Mouse (Mus musculus) heart, embryonic 10.5 days (tissue): ENCODE measurements around the gene Gm20219. TPM values are rescaled to one million over a fixed set of nuclear protein-coding genes. Genes with fewer than 3 reads are reported as not detected.
"Not testable (repeated sequence)": the region's sequence is repeated elsewhere in the genome, so short reads cannot be mapped to it uniquely, and the experiment has no call there.

Source experiments
- DNase-seq: peaks from one replicate; pipeline ENCODE4 v3.0.0-alpha.2; 2017; ENCODE audit warnings: low spot score
- H3K27ac ChIP-seq: fragments of 300-500 bp; sonication (generic); 2 replicates; pipeline ENCODE4 v1.5.1; 2016; ENCODE audit warnings: mild to moderate bottlenecking
- H3K27me3 ChIP-seq: fragments of 300-500 bp; sonication (generic); 2 replicates; pipeline ENCODE4 v1.6.1; 2016; ENCODE audit warnings: mild to moderate bottlenecking; ENCODE audit not compliant: poor library complexity, insufficient read depth, severe bottlenecking
- H3K36me3 ChIP-seq: fragments of 300-500 bp; sonication (generic); 2 replicates; pipeline ENCODE4 v1.6.1; 2016; ENCODE audit warnings: mild to moderate bottlenecking, moderate library complexity
- H3K4me1 ChIP-seq: fragments of 300-500 bp; sonication (generic); 2 replicates; pipeline ENCODE4 v1.6.1; 2016; ENCODE audit warnings: mild to moderate bottlenecking
- H3K4me3 ChIP-seq: fragments of 300-500 bp; sonication (generic); 2 replicates; pipeline ENCODE4 v1.5.1; 2016; ENCODE audit warnings: mild to moderate bottlenecking, moderate library complexity
- H3K9me3 ChIP-seq: fragments of 300-500 bp; sonication (generic); 2 replicates; pipeline ENCODE4 v1.6.1; 2016; ENCODE audit warnings: mild to moderate bottlenecking, moderate library complexity
- WGBS: fragments of 180-500 bp; shearing (Covaris S2); methylation state at CpG from one replicate; pipeline ENCODE4 v1.1.7; 2016; 5-methylcytosine and 5-hydroxymethylcytosine counted together
- polyA plus RNA-seq: library from polyadenylated mRNA; unstranded; fragments of >200 nt; fragmentation: Nextera tagmentation; extraction: Ambion mirVana; gene quantifications from 2 replicates; pipeline ENCODE4 v1.2.1, GENCODE M21; 2016

Gm20219 gene
- polyA plus RNA-seq, 1 experiment from 2014 or later = 0.50 TPM

DNA sequence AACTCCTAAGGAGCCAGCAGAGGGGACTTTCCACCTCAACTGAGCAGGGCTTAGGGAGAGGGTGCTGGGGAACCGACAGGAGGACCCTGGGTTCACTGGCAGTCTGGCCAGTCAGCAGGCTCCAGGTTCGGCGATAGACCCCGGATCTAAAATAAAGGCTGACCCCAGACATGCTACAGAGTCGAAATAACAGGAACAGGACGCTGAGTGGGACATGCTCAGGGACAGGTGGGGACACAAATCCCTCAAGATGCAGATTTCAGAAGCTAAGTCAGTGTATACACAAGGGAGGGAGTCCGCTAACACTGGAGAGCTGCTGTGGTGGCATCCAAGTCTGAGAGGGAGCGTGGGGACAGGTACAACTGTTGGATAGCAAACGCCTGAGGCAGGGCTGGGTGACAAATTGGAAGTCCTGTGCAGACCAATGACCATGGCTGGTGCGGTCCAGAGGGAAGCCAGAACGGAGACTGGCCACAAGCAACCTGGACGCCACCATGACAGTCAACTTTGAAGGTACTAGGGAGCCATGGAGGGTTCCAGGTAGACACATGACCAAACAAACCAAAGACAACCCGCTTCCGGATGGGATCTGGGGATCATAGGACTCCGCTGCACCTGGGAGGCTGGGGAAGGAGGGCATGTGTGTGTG is 47.6 kb downstream of the Gm20219 start:
- peak overlapping the region; percentile 94 for H3K27ac ChIP-seq
- WGBS = 54% methylated on average over 15 of the region's 15 CpGs
- DNase-seq = no peak
- H3K27me3 ChIP-seq = peaks cover 32% of the 10 kb centered on the region
- H3K36me3 ChIP-seq = no peaks in the 10 kb centered on the region
- H3K4me1 ChIP-seq = peaks cover 31% of the 10 kb centered on the region
- H3K4me3 ChIP-seq = peak overlapping the region; percentile 77
- no peaks in the 10 kb centered on the region; the same call in 1 of the 2 replicates for H3K9me3 ChIP-seq

DNA sequence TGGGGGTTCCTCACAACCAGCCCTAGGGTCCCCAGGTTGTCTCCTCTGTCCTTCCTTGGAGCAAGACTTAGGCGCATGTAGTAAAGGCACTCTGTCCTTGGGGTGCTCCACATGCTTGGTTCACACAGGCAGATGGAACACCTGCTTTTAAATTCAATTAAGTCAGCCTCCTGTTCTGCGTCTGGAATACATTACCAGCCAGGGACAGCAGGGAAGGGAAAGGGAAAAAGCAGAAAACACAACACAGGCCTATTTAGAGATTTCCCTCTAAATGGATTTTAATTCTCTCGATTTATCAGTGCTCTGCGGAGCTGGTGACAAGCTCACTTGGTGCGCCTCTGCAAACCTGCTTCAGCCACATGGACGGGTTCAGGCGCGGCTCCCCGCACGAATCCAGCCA is 48.8 kb downstream of the Gm20219 start:
- DNase-seq = no peak
- 77% methylated on average over 10 of the region's 10 CpGs for WGBS
- H3K9me3 ChIP-seq = no peaks in the 10 kb centered on the region; the same call in 1 of the 2 replicates
- H3K27ac ChIP-seq = no peak overlapping the region
- no peaks in the 10 kb centered on the region for H3K36me3 ChIP-seq
- H3K4me1 ChIP-seq = peaks cover 19% of the 10 kb centered on the region
- peaks cover 21% of the 10 kb centered on the region for H3K27me3 ChIP-seq
- H3K4me3 ChIP-seq = no peak overlapping the region

DNA sequence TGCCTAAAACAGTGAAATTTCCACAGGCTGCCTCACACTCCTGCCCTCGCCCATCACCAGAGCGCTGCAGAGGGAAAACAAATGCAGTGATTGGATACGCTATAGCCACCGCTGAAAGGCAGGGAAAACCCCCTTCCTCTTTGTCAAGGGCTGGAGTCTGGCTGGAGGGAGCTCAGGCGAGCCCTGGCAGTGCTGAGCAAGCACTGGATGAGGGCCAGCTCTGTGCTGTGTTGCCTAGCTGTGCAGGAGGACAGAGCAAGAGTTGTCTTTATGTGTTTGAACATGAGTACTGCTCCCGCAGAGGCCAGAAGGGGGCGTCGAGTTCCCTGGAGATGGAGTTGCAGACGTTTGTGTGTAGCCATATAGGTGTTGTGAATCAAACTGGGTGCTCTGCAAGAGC is 51.7 kb downstream of the Gm20219 start:
- Histone ChIP-seq H3K4me1 (peaks cover 3% of the 10 kb centered on the region; the same call in 1 of the 2 replicates), H3K4me3 (no peak overlapping the region), H3K9me3 (peaks cover 10% of the 10 kb centered on the region; the same call in 1 of the 2 replicates), H3K36me3 (no peaks in the 10 kb centered on the region), H3K27ac (no peak overlapping the region), H3K27me3 (no peaks in the 10 kb centered on the region)
- DNase-seq = no peak
- WGBS = 32% methylated on average over 9 of the region's 9 CpGs

DNA sequence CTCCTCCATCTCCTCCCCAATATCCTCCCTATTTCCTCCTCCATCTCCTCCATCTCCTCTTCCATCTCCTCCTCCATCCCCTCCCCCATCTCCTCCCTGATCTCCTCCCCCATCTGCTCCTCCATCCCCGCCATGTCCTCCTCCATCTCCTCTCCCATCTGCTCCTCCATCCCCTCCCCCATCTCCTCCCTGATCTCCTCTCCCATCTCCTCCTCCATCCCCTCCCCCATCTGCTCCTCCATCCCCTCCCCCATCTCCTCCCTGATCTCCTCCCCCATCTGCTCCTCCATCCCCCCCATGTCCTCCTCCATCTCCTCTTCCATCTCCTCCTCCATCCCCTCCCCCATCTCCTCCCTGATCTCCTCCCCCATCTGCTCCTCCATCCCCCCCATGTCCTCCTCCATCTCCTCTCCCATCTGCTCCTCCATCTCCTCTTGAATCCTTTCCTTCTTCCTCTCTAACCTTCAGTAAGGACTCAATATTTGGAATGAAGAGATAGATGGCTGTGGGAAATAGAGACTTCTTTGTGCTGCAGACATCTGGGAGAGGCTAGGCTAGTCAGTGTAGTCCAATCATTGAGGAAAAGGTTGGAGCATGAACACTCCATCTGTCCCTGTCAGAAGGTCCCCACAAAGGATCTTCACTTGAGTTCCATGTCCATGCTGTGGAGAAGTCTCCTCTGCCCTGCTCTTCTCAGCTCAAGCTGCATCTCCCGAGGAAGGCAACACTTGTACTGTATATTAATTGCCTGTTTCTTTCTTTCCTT is 52.4 kb downstream of the Gm20219 start:
- H3K4me3 ChIP-seq, H3K4me1 ChIP-seq, H3K36me3 ChIP-seq, H3K27ac ChIP-seq, DNase-seq, H3K27me3 ChIP-seq: not testable (repeated sequence)
- 49% methylated on average over 2 of the region's 2 CpGs for WGBS
- peaks cover 16% of the 10 kb centered on the region for H3K9me3 ChIP-seq

Other genes with a start within 250 kb of the Gm20219 start
- gene Kdm4b, start 228.3 kb downstream of the Gm20219 start, polyA plus RNA-seq = 34.6 and 35.6 TPM in 2 replicates
- gene Ptprs, start 77.9 kb downstream of the Gm20219 start, polyA plus RNA-seq = 50.4 and 73.5 TPM in 2 replicates
- gene Znrf4, start 42.0 kb downstream of the Gm20219 start, polyA plus RNA-seq = not detected in 2 replicates
- gene Safb2, start 30.2 kb upstream of the Gm20219 start, polyA plus RNA-seq = 61.3 and 81.0 TPM in 2 replicates
- gene Safb, start 30.4 kb upstream of the Gm20219 start, polyA plus RNA-seq = 106 and 128 TPM in 2 replicates
- 261 and 317 TPM in 2 replicates for gene 2410015M20Rik, start 55.4 kb upstream of the Gm20219 start, polyA plus RNA-seq
- gene Rpl36, start 59.0 kb upstream of the Gm20219 start, polyA plus RNA-seq = 1,286 and 1,339 TPM in 2 replicates
- 58.9 and 65.1 TPM in 2 replicates for gene Lonp1, start 72.5 kb upstream of the Gm20219 start, polyA plus RNA-seq
- 0.30 and 0.38 TPM in 2 replicates for gene Catsperd, start 73.8 kb upstream of the Gm20219 start, polyA plus RNA-seq
- gene Ranbp3, start 118.9 kb upstream of the Gm20219 start, polyA plus RNA-seq = 85.1 and 105 TPM in 2 replicates
- 518 and 632 TPM in 2 replicates for gene Ndufa11, start 163.4 kb upstream of the Gm20219 start, polyA plus RNA-seq
- gene Vmac, start 163.6 kb upstream of the Gm20219 start, polyA plus RNA-seq = 10.2 and 12.7 TPM in 2 replicates
- 3.3 and 7.4 TPM in 2 replicates for gene Nrtn, start 203.1 kb upstream of the Gm20219 start, polyA plus RNA-seq
- gene Dus3l, start 210.4 kb upstream of the Gm20219 start, polyA plus RNA-seq = 39.6 and 41.4 TPM in 2 replicates
- 1.3 and 2.1 TPM in 2 replicates for gene Prr22, start 215.9 kb upstream of the Gm20219 start, polyA plus RNA-seq